Mouse (Mus musculus) stomach, postnatal 0 days (tissue): ENCODE data around the gene Tmprss15.

ENCODE experiments used
- CTCF ChIP-seq: IDR thresholded peaks from 2 replicates; pipeline ENCODE4 v1.5.1; 2016; ENCODE audit warnings: antibody characterized with exemption, low read depth, mild to moderate bottlenecking, moderate library complexity
- EP300 ChIP-seq: optimal IDR thresholded peaks from 2 replicates; pipeline ENCODE3; 2016; ENCODE audit warnings: antibody characterized with exemption

- TF ChIP-seq CTCF (no peak), EP300 (no peak)
Observed at GRCm38 (mm10) chr16:79086550-79086949, 4.3 kb downstream of the Tmprss15 start.
